Mouse (Mus musculus): ENCODE measurements around the gene Sorl1.

The Sorl1 gene

GRCm38 (mm10) chr9:42122441-42122840, 1.7 kb downstream of the Sorl1 start:
- no peak for DNase-seq (ENCODE audit: low spot score in 2 of 2)

- DNase-seq (ENCODE audit: low spot score in 2 of 2) = no peak
Observed at GRCm38 (mm10) chr9:42121631-42122354, 2.3 kb downstream of the Sorl1 start.

- DNase-seq (ENCODE audit: low spot score in 2 of 2) = no peak
Observed at GRCm38 (mm10) chr9:42116418-42117056, 7.6 kb downstream of the Sorl1 start.

- DNase-seq (ENCODE audit: low spot score in 2 of 2) = no peak
Observed at GRCm38 (mm10) chr9:42115078-42115477, 9.0 kb downstream of the Sorl1 start.

- DNase-seq (ENCODE audit: low spot score in 2 of 2) = no peak
Observed at GRCm38 (mm10) chr9:42113316-42113715, 10.8 kb downstream of the Sorl1 start.

- DNase-seq (ENCODE audit: low spot score in 2 of 2) = no peak
Observed at GRCm38 (mm10) chr9:42112691-42113090, 11.4 kb downstream of the Sorl1 start.

GRCm38 (mm10) chr9:42111256-42111655, 12.8 kb downstream of the Sorl1 start:
- DNase-seq (ENCODE audit: low spot score in 2 of 2) = no peak

- DNase-seq (ENCODE audit: low spot score in 2 of 2) = no peak
Observed at GRCm38 (mm10) chr9:42109837-42110451, 14.2 kb downstream of the Sorl1 start.

GRCm38 (mm10) chr9:42109131-42109530, 15.0 kb downstream of the Sorl1 start:
- DNase-seq (ENCODE audit: low spot score in 2 of 2) = no peak

GRCm38 (mm10) chr9:42108369-42108951, 15.6 kb downstream of the Sorl1 start:
- DNase-seq (ENCODE audit: low spot score in 2 of 2) = no peak

- no peak for DNase-seq (ENCODE audit: low spot score in 2 of 2)
Observed at GRCm38 (mm10) chr9:42107062-42107461, 17.0 kb downstream of the Sorl1 start.

- no peak for DNase-seq (ENCODE audit: low spot score in 2 of 2)
Observed at GRCm38 (mm10) chr9:42106305-42106704, 17.8 kb downstream of the Sorl1 start.

- no peak for DNase-seq (ENCODE audit: low spot score in 2 of 2)
Observed at GRCm38 (mm10) chr9:42103546-42103945, 20.6 kb downstream of the Sorl1 start.

- no peak for DNase-seq (ENCODE audit: low spot score in 2 of 2)
Observed at GRCm38 (mm10) chr9:42102013-42102412, 22.1 kb downstream of the Sorl1 start.

GRCm38 (mm10) chr9:42101266-42101665, 22.8 kb downstream of the Sorl1 start:
- DNase-seq (ENCODE audit: low spot score in 2 of 2) = no peak

GRCm38 (mm10) chr9:42100618-42101210, 23.4 kb downstream of the Sorl1 start:
- no peak for DNase-seq (ENCODE audit: low spot score in 2 of 2)

- no peak for DNase-seq (ENCODE audit: low spot score in 2 of 2)
Observed at GRCm38 (mm10) chr9:42098474-42099121, 25.5 kb downstream of the Sorl1 start.

GRCm38 (mm10) chr9:42097731-42098473, 26.2 kb downstream of the Sorl1 start:
- DNase-seq (ENCODE audit: low spot score in 2 of 2) = no peak

GRCm38 (mm10) chr9:42097006-42097730, 26.9 kb downstream of the Sorl1 start:
- no peak for DNase-seq (ENCODE audit: low spot score in 2 of 2)

- DNase-seq (ENCODE audit: low spot score in 2 of 2) = no peak
Observed at GRCm38 (mm10) chr9:42094752-42095151, 29.3 kb downstream of the Sorl1 start.

Measured in frontal cortex, postnatal 25 days (tissue).